Mouse (Mus musculus) kidney, embryonic 15.5 days (tissue): Measurements from ENCODE around the gene Anks1b. TPM values are rescaled to one million over a fixed set of nuclear protein-coding genes. Genes with fewer than 3 reads are reported as not detected.

Experiments used
- ATAC-seq: fragments of 200-750 bp; cut with Nextera tagmentation; replicated peaks from 2 replicates; pipeline ENCODE4 v1.8.0; 2017; ENCODE audit warnings: moderate TSS enrichment; ENCODE audit not compliant: low FRiP score
- H3K27ac ChIP-seq: fragments of 300-500 bp; sonication (generic); 2 replicates; pipeline ENCODE4 v1.5.1; 2015; ENCODE audit warnings: mild to moderate bottlenecking, inconsistent platforms
- H3K27me3 ChIP-seq: fragments of 300-500 bp; sonication (generic); 2 replicates; pipeline ENCODE4 v1.6.1; 2015; ENCODE audit warnings: inconsistent platforms
- H3K36me3 ChIP-seq: fragments of 300-500 bp; sonication (generic); 2 replicates; pipeline ENCODE4 v1.6.1; 2015; ENCODE audit warnings: inconsistent platforms
- H3K4me1 ChIP-seq: fragments of 300-500 bp; sonication (generic); 2 replicates; pipeline ENCODE4 v1.6.1; 2015; ENCODE audit warnings: inconsistent platforms
- H3K4me2 ChIP-seq: fragments of 300-500 bp; sonication (generic); 2 replicates; pipeline ENCODE4 v1.6.1; 2015; ENCODE audit warnings: moderate library complexity, mild to moderate bottlenecking, inconsistent platforms
- H3K4me3 ChIP-seq: fragments of 300-500 bp; sonication (generic); replicated peaks from 2 replicates; pipeline ENCODE4 v1.5.1; 2015; ENCODE audit warnings: mild to moderate bottlenecking, inconsistent platforms
- H3K9ac ChIP-seq: fragments of 300-500 bp; sonication (generic); 2 replicates; pipeline ENCODE4 v1.6.1; 2015; ENCODE audit warnings: mild to moderate bottlenecking, inconsistent platforms
- H3K9me3 ChIP-seq: fragments of 300-500 bp; sonication (generic); replicated peaks from 2 replicates; pipeline ENCODE4 v1.6.1; 2016; ENCODE audit warnings: inconsistent platforms
- WGBS: fragments of 180-500 bp; shearing (Covaris S2); methylation state at CpG from one replicate; pipeline ENCODE4 v1.1.7; 2015; ENCODE audit warnings: mixed read lengths; 5-methylcytosine and 5-hydroxymethylcytosine counted together
- polyA plus RNA-seq: library from polyadenylated mRNA; unstranded; fragments of >200 nt; fragmentation: Nextera tagmentation; extraction: Ambion mirVana; gene quantifications from 2 replicates; pipeline ENCODE4 v1.2.1, GENCODE M21; 2015

The Anks1b gene
- polyA plus RNA-seq = 2.5 and 4.1 TPM in 2 replicates

- Histone ChIP-seq H3K9me3 (no peaks in the 10 kb centered on the region), H3K4me3 (peak within 1 kb of the TSS; percentile 63), H3K4me1 (peaks cover 13% of the 10 kb centered on the region), H3K9ac (peak within 1 kb of the TSS; percentile 42), H3K4me2 (peak within 1 kb of the TSS; percentile 99), H3K27me3 (peaks cover 34% of the 10 kb centered on the region), H3K27ac (no peak within 1 kb of the TSS), H3K36me3 (no peaks in the 10 kb centered on the region)
- ATAC-seq = peak; percentile 77
- WGBS = under 1% methylated on average over 48 of the region's 48 CpGs
Measured at GRCm38 (mm10) chr10:89873146-89873950, at the start of gene Anks1b. Gene Anks1b (plus strand): TSS chr10:89873509.

GRCm38 (mm10) chr10:89823906-89824305 is 49.4 kb upstream of the Anks1b start:
- Histone ChIP-seq H3K4me1 (no peaks in the 10 kb centered on the region), H3K4me2 (no peak overlapping the region), H3K9me3 (no peaks in the 10 kb centered on the region), H3K9ac (no peak overlapping the region), H3K4me3 (no peak overlapping the region), H3K27me3 (no peaks in the 10 kb centered on the region), H3K36me3 (peaks cover 10% of the 10 kb centered on the region; the same call in 1 of the 2 replicates), H3K27ac (no peak overlapping the region)
- ATAC-seq = peak; percentile 76; the same call in 1 of the 2 replicates
- WGBS = 43% methylated on average over 2 of the region's 2 CpGs

GRCm38 (mm10) chr10:89826896-89827295 is 46.4 kb upstream of the Anks1b start:
- no peak for ATAC-seq
- Histone ChIP-seq H3K9me3 (no peaks in the 10 kb centered on the region), H3K27ac (no peak overlapping the region), H3K9ac (no peak overlapping the region), H3K4me2 (no peak overlapping the region), H3K4me3 (no peak overlapping the region), H3K27me3 (no peaks in the 10 kb centered on the region), H3K4me1 (no peaks in the 10 kb centered on the region), H3K36me3 (peaks cover 2% of the 10 kb centered on the region; the same call in 1 of the 2 replicates)
- 44% methylated on average over 3 of the region's 3 CpGs for WGBS

GRCm38 (mm10) chr10:89832334-89832733 is 41.0 kb upstream of the Anks1b start:
- Histone ChIP-seq H3K9me3 (no peaks in the 10 kb centered on the region), H3K4me2 (no peak overlapping the region), H3K36me3 (no peaks in the 10 kb centered on the region), H3K27me3 (no peaks in the 10 kb centered on the region), H3K27ac (no peak overlapping the region), H3K4me1 (no peaks in the 10 kb centered on the region), H3K4me3 (no peak overlapping the region), H3K9ac (no peak overlapping the region)
- no peak for ATAC-seq
- 74% methylated on average over 4 of the region's 4 CpGs for WGBS

GRCm38 (mm10) chr10:89833166-89833565 is 40.1 kb upstream of the Anks1b start:
- Histone ChIP-seq H3K27ac (no peak overlapping the region), H3K36me3 (no peaks in the 10 kb centered on the region), H3K4me1 (no peaks in the 10 kb centered on the region), H3K9ac (no peak overlapping the region), H3K4me3 (no peak overlapping the region), H3K4me2 (no peak overlapping the region), H3K9me3 (no peaks in the 10 kb centered on the region), H3K27me3 (no peaks in the 10 kb centered on the region)
- no peak for ATAC-seq
- WGBS = 90% methylated on average over 10 of the region's 10 CpGs

- Histone ChIP-seq H3K9me3 (no peaks in the 10 kb centered on the region), H3K27me3 (no peaks in the 10 kb centered on the region)
Measured at GRCm38 (mm10) chr10:89837476-89837875, 35.8 kb upstream of the Anks1b start.

GRCm38 (mm10) chr10:89838834-89839233 is 34.5 kb upstream of the Anks1b start:
- 86% methylated on average over 3 of the region's 3 CpGs for WGBS
- Histone ChIP-seq H3K36me3 (no peaks in the 10 kb centered on the region), H3K4me2 (no peak overlapping the region), H3K27me3 (no peaks in the 10 kb centered on the region), H3K4me3 (no peak overlapping the region), H3K9me3 (no peaks in the 10 kb centered on the region), H3K4me1 (no peaks in the 10 kb centered on the region), H3K27ac (no peak overlapping the region), H3K9ac (no peak overlapping the region)
- 0 out of 2 replicates have a peak, but pooled peaks have one; percentile 25 for ATAC-seq

More at GRCm38 (mm10) chr10:89837476-89837875, 35.8 kb upstream of the Anks1b start:
- Histone ChIP-seq H3K4me1 (no peaks in the 10 kb centered on the region), H3K36me3 (no peaks in the 10 kb centered on the region), H3K4me2 (no peak overlapping the region), H3K27ac (no peak overlapping the region), H3K4me3 (no peak overlapping the region), H3K9ac (no peak overlapping the region)
- WGBS = 39% methylated on average over 3 of the region's 3 CpGs
- no peak for ATAC-seq

- no peak overlapping the region for H3K9ac ChIP-seq
- no peaks in the 10 kb centered on the region for H3K36me3 ChIP-seq
- H3K27ac ChIP-seq = no peak overlapping the region
- no peaks in the 10 kb centered on the region for H3K27me3 ChIP-seq
- WGBS = 91% methylated on average over 6 of the region's 6 CpGs
- no peak overlapping the region for H3K4me2 ChIP-seq
- no peak overlapping the region for H3K4me3 ChIP-seq
- no peak for ATAC-seq
- no peaks in the 10 kb centered on the region; the same call in none of the 2 replicates for H3K9me3 ChIP-seq
- no peaks in the 10 kb centered on the region for H3K4me1 ChIP-seq
Measured at GRCm38 (mm10) chr10:89850951-89851350, 22.4 kb upstream of the Anks1b start.

GRCm38 (mm10) chr10:89855251-89855875 is 17.9 kb upstream of the Anks1b start:
- Histone ChIP-seq H3K9me3 (no peaks in the 10 kb centered on the region), H3K4me3 (no peak overlapping the region), H3K4me2 (no peak overlapping the region), H3K4me1 (no peaks in the 10 kb centered on the region), H3K9ac (no peak overlapping the region), H3K27ac (no peak overlapping the region), H3K27me3 (no peaks in the 10 kb centered on the region), H3K36me3 (no peaks in the 10 kb centered on the region)
- 76% methylated on average over 5 of the region's 5 CpGs for WGBS
- no peak for ATAC-seq

GRCm38 (mm10) chr10:89856286-89856685 is 17.0 kb upstream of the Anks1b start:
- 88% methylated on average over 7 of the region's 7 CpGs for WGBS
- no peaks in the 10 kb centered on the region for H3K9me3 ChIP-seq
- H3K9ac ChIP-seq = no peak overlapping the region
- no peak overlapping the region for H3K27ac ChIP-seq
- ATAC-seq = no peak
- H3K36me3 ChIP-seq = no peaks in the 10 kb centered on the region
- H3K4me2 ChIP-seq = no peak overlapping the region
- no peaks in the 10 kb centered on the region for H3K4me1 ChIP-seq
- H3K4me3 ChIP-seq = no peak overlapping the region
- no peaks in the 10 kb centered on the region for H3K27me3 ChIP-seq

- H3K27me3 ChIP-seq = peaks cover 18% of the 10 kb centered on the region
- no peak overlapping the region for H3K4me2 ChIP-seq
- peaks cover 6% of the 10 kb centered on the region for H3K4me1 ChIP-seq
- no peaks in the 10 kb centered on the region for H3K36me3 ChIP-seq
- 0 out of 2 replicates have a peak, but pooled peaks have one; percentile 30 for ATAC-seq
- H3K9me3 ChIP-seq = no peaks in the 10 kb centered on the region
- 54% methylated on average over 4 of the region's 4 CpGs for WGBS
- no peak overlapping the region for H3K4me3 ChIP-seq
- H3K9ac ChIP-seq = no peak overlapping the region
- no peak overlapping the region for H3K27ac ChIP-seq
Measured at GRCm38 (mm10) chr10:89868211-89868610, 5.1 kb upstream of the Anks1b start.

GRCm38 (mm10) chr10:89868836-89869235 is 4.5 kb upstream of the Anks1b start:
- no peak overlapping the region for H3K4me3 ChIP-seq
- H3K4me2 ChIP-seq = no peak overlapping the region
- peaks cover 24% of the 10 kb centered on the region for H3K27me3 ChIP-seq
- peaks cover 13% of the 10 kb centered on the region for H3K4me1 ChIP-seq
- 81% methylated on average over 3 of the region's 3 CpGs for WGBS
- no peak overlapping the region for H3K9ac ChIP-seq
- no peak for ATAC-seq
- no peaks in the 10 kb centered on the region for H3K9me3 ChIP-seq
- H3K27ac ChIP-seq = no peak overlapping the region
- H3K36me3 ChIP-seq = no peaks in the 10 kb centered on the region
